Mouse (Mus musculus) limb, embryonic 14.5 days (tissue): ENCODE data around the gene Cd1d1. TPM values are rescaled to one million over a fixed set of nuclear protein-coding genes. Genes with fewer than 3 reads are reported as not detected.

Experiments used
- ATAC-seq: fragments of 200-750 bp; cut with Nextera tagmentation; 2 replicates; pipeline ENCODE4 v1.8.0; 2017; ENCODE audit warnings: low read depth, moderate number of reproducible peaks, moderate TSS enrichment; ENCODE audit not compliant: low FRiP score
- DNase-seq: peaks from one replicate; pipeline ENCODE4 v3.0.0-alpha.2; 2015; ENCODE audit warnings: low spot score
- H3K27ac ChIP-seq: fragments of 300-500 bp; sonication (generic); replicated peaks from 2 replicates; pipeline ENCODE4 v1.5.1; 2014; ENCODE audit warnings: low read depth, mild to moderate bottlenecking, low read length, moderate library complexity, mixed read lengths
- H3K27me3 ChIP-seq: fragments of 300-500 bp; sonication (generic); 2 replicates; pipeline ENCODE4 v1.6.1; 2014; ENCODE audit warnings: low read length, mixed read lengths; ENCODE audit not compliant: control insufficient read depth, insufficient read depth
- H3K36me3 ChIP-seq: fragments of 300-500 bp; sonication (generic); 2 replicates; pipeline ENCODE4 v1.6.1; 2014; ENCODE audit warnings: mild to moderate bottlenecking, low read length, moderate library complexity, mixed read lengths; ENCODE audit not compliant: control insufficient read depth, insufficient read depth
- H3K4me1 ChIP-seq: fragments of 300-500 bp; sonication (generic); 2 replicates; pipeline ENCODE4 v1.6.1; 2014; ENCODE audit warnings: antibody characterized with exemption, low read length, mixed read lengths; ENCODE audit not compliant: control insufficient read depth, insufficient read depth
- H3K4me2 ChIP-seq: fragments of 300-500 bp; sonication (generic); replicated peaks from 2 replicates; pipeline ENCODE4 v1.6.1; 2014; ENCODE audit warnings: low read depth, mild to moderate bottlenecking, low read length, moderate library complexity; ENCODE audit not compliant: severe bottlenecking
- H3K4me3 ChIP-seq: fragments of 300-500 bp; sonication (generic); replicated peaks from 2 replicates; pipeline ENCODE4 v1.5.1; 2014; ENCODE audit warnings: low read length
- H3K9ac ChIP-seq: fragments of 300-500 bp; sonication (generic); 2 replicates; pipeline ENCODE4 v1.6.1; 2014; ENCODE audit warnings: mild to moderate bottlenecking, low read depth, low read length, moderate library complexity; ENCODE audit not compliant: severe bottlenecking
- H3K9me3 ChIP-seq: fragments of 300-500 bp; sonication (generic); 2 replicates; pipeline ENCODE4 v1.6.1; 2016; ENCODE audit warnings: low read length; ENCODE audit not compliant: control insufficient read depth
- POLR2A ChIP-seq: fragments of 200-500 bp; IDR thresholded peaks from 2 replicates; pipeline ENCODE4 v1.8.0; 2012; ENCODE audit warnings: inconsistent platforms, mild to moderate bottlenecking, moderate library complexity, borderline replicate concordance; ENCODE audit not compliant: insufficient read depth, insufficient read length; ENCODE audit errors: extremely low read depth
- WGBS: fragments of 180-500 bp; shearing (Covaris S2); extraction: QIAGEN DNeasy Blood & Tissue Kit; methylation state at CpG from one replicate; pipeline ENCODE4 v1.1.7; 2014; 5-methylcytosine and 5-hydroxymethylcytosine counted together
- polyA plus RNA-seq, 2 experiments: library from polyadenylated mRNA; depleted of rRNA in 1 of 2; stranded (reverse) in 1 of 2; unstranded in 1 of 2; fragments of >200 nt; fragmentation: Nextera tagmentation in 1 of 2; extraction: Ambion mirVana in 1 of 2; gene quantifications; 2 replicates each; pipeline versions ENCODE4 v1.2.1 to v1.2.3; 2012 to 2014

Gene Cd1d1
- polyA plus RNA-seq (2012; rRNA removed) = 34.0 and 39.6 TPM in 2 replicates
- 17.2 and 28.0 TPM in 2 replicates for polyA plus RNA-seq (2014; fragmentation: Nextera tagmentation; extraction: Ambion mirVana)

- Histone ChIP-seq H3K4me3 (peak within 1 kb of the TSS; percentile 43), H3K36me3 (no peaks in the 10 kb centered on the region), H3K4me2 (peak within 1 kb of the TSS; percentile 51), H3K4me1 (no peaks in the 10 kb centered on the region), H3K27me3 (no peaks in the 10 kb centered on the region), H3K27ac (peak within 1 kb of the TSS; percentile 76), H3K9me3 (no peaks in the 10 kb centered on the region), H3K9ac (peak within 1 kb of the TSS; percentile 64)
- no peak for TF ChIP-seq POLR2A
- no peak for DNase-seq
- 29% methylated on average over 8 of the region's 8 CpGs for WGBS
- ATAC-seq = no peak
Measured at GRCm38 (mm10) chr3:86999415-86999740, at the start of gene Cd1d1. Cd1d1 (minus strand) TSS chr3:86999441.

- Histone ChIP-seq H3K9ac (no peak overlapping the region), H3K36me3 (no peaks in the 10 kb centered on the region), H3K4me1 (no peaks in the 10 kb centered on the region), H3K27ac (no peak overlapping the region), H3K9me3 (no peaks in the 10 kb centered on the region), H3K4me2 (no peak overlapping the region), H3K27me3 (no peaks in the 10 kb centered on the region), H3K4me3 (no peak overlapping the region)
- ATAC-seq = no peak
- no peak for TF ChIP-seq POLR2A
- DNase-seq = no peak
- 87% methylated on average over 5 of the region's 5 CpGs for WGBS
Measured at GRCm38 (mm10) chr3:87047801-87048200, 48.6 kb upstream of the Cd1d1 start.

- Histone ChIP-seq H3K9ac (no peak overlapping the region), H3K4me1 (no peaks in the 10 kb centered on the region), H3K9me3 (no peaks in the 10 kb centered on the region), H3K27me3 (no peaks in the 10 kb centered on the region), H3K27ac (no peak overlapping the region), H3K4me3 (no peak overlapping the region), H3K4me2 (no peak overlapping the region), H3K36me3 (no peaks in the 10 kb centered on the region)
- WGBS = 59% methylated on average over 2 of the region's 2 CpGs
- no peak for ATAC-seq
- TF ChIP-seq POLR2A = no peak
- DNase-seq = no peak
Measured at GRCm38 (mm10) chr3:87041733-87042132, 42.5 kb upstream of the Cd1d1 start.

GRCm38 (mm10) chr3:87038500-87038899 is 39.3 kb upstream of the Cd1d1 start:
- Histone ChIP-seq H3K9me3 (no peaks in the 10 kb centered on the region), H3K36me3 (no peaks in the 10 kb centered on the region), H3K4me2 (no peak overlapping the region), H3K9ac (no peak overlapping the region), H3K27ac (no peak overlapping the region), H3K4me1 (no peaks in the 10 kb centered on the region), H3K4me3 (no peak overlapping the region), H3K27me3 (no peaks in the 10 kb centered on the region)
- 89% methylated on average over 6 of the region's 6 CpGs for WGBS
- DNase-seq (no peak), ATAC-seq (no peak)
- no peak for TF ChIP-seq POLR2A

- DNase-seq = no peak
- no peak overlapping the region for H3K4me3 ChIP-seq
- no peak overlapping the region for H3K27ac ChIP-seq
- no peaks in the 10 kb centered on the region for H3K36me3 ChIP-seq
- no peaks in the 10 kb centered on the region for H3K27me3 ChIP-seq
- no peak overlapping the region for H3K9ac ChIP-seq
- H3K4me1 ChIP-seq = no peaks in the 10 kb centered on the region
- H3K9me3 ChIP-seq = no peaks in the 10 kb centered on the region
- WGBS = 93% methylated on average over 4 of the region's 4 CpGs
- TF ChIP-seq POLR2A = no peak
- no peak for ATAC-seq
- H3K4me2 ChIP-seq = no peak overlapping the region
Measured at GRCm38 (mm10) chr3:87034061-87034460, 34.8 kb upstream of the Cd1d1 start.

GRCm38 (mm10) chr3:87033357-87033756 is 34.1 kb upstream of the Cd1d1 start:
- no peak overlapping the region for H3K9ac ChIP-seq
- no peak overlapping the region for H3K4me3 ChIP-seq
- H3K27ac ChIP-seq = no peak overlapping the region
- H3K4me1 ChIP-seq = no peaks in the 10 kb centered on the region
- TF ChIP-seq POLR2A = no peak
- no peak overlapping the region for H3K4me2 ChIP-seq
- no peaks in the 10 kb centered on the region for H3K36me3 ChIP-seq
- H3K9me3 ChIP-seq = no peaks in the 10 kb centered on the region
- 18% methylated on average over 8 of the region's 8 CpGs for WGBS
- peak; percentile 62; the same call in 1 of the 2 replicates for ATAC-seq
- no peaks in the 10 kb centered on the region for H3K27me3 ChIP-seq
- peak; percentile 88 for DNase-seq
